Mouse (Mus musculus) right cerebral cortex, adult 18-20 months (tissue): ENCODE measurements around the gene Pak4.
A peak's percentile ranks its signal among the peaks of the same experiment; 100 is the strongest.

Source experiments
- DNase-seq: peaks from one replicate; pipeline ENCODE4 v3.0.0; 2022; ENCODE audit warnings: mixed read lengths

The Pak4 gene

GRCm38 (mm10) chr7:28586663-28587411 is 11.1 kb downstream of the Pak4 start:
- no peak for DNase-seq

- DNase-seq = no peak
Measured at GRCm38 (mm10) chr7:28585001-28585400, 13.0 kb downstream of the Pak4 start.

- no peak for DNase-seq
Measured at GRCm38 (mm10) chr7:28584468-28584867, 13.5 kb downstream of the Pak4 start.

- peak; percentile 41 for DNase-seq
Measured at GRCm38 (mm10) chr7:28583570-28584344, 14.2 kb downstream of the Pak4 start.

- DNase-seq = no peak
Measured at GRCm38 (mm10) chr7:28582841-28583240, 15.1 kb downstream of the Pak4 start.

GRCm38 (mm10) chr7:28581721-28582120 is 16.3 kb downstream of the Pak4 start:
- no peak for DNase-seq

- DNase-seq = no peak
Measured at GRCm38 (mm10) chr7:28579826-28580225, 18.2 kb downstream of the Pak4 start.

- DNase-seq = no peak
Measured at GRCm38 (mm10) chr7:28578543-28579053, 19.4 kb downstream of the Pak4 start.

GRCm38 (mm10) chr7:28577826-28578542 is 20.0 kb downstream of the Pak4 start:
- no peak for DNase-seq

- peak; percentile 46 for DNase-seq
Measured at GRCm38 (mm10) chr7:28576271-28576914, 21.6 kb downstream of the Pak4 start.

GRCm38 (mm10) chr7:28575597-28575996 is 22.4 kb downstream of the Pak4 start:
- no peak for DNase-seq

- DNase-seq = no peak
Measured at GRCm38 (mm10) chr7:28573236-28573635, 24.7 kb downstream of the Pak4 start.

GRCm38 (mm10) chr7:28572689-28573088 is 25.3 kb downstream of the Pak4 start:
- DNase-seq = no peak

- DNase-seq = no peak
Measured at GRCm38 (mm10) chr7:28570982-28571682, 26.9 kb downstream of the Pak4 start.

- DNase-seq = peak; percentile 40
Measured at GRCm38 (mm10) chr7:28570291-28570981, 27.5 kb downstream of the Pak4 start.

GRCm38 (mm10) chr7:28568253-28568652 is 29.7 kb downstream of the Pak4 start:
- DNase-seq = peak; percentile 66

- no peak for DNase-seq
Measured at GRCm38 (mm10) chr7:28567539-28567938, 30.4 kb downstream of the Pak4 start.

- no peak for DNase-seq
Measured at GRCm38 (mm10) chr7:28565407-28565806, 32.6 kb downstream of the Pak4 start.

GRCm38 (mm10) chr7:28562951-28563350 is 35.0 kb downstream of the Pak4 start:
- DNase-seq = no peak

GRCm38 (mm10) chr7:28562371-28562770 is 35.6 kb downstream of the Pak4 start:
- no peak for DNase-seq

GRCm38 (mm10) chr7:28561967-28562366 is 36.0 kb downstream of the Pak4 start:
- DNase-seq = no peak
